In the genomic region with DNA sequence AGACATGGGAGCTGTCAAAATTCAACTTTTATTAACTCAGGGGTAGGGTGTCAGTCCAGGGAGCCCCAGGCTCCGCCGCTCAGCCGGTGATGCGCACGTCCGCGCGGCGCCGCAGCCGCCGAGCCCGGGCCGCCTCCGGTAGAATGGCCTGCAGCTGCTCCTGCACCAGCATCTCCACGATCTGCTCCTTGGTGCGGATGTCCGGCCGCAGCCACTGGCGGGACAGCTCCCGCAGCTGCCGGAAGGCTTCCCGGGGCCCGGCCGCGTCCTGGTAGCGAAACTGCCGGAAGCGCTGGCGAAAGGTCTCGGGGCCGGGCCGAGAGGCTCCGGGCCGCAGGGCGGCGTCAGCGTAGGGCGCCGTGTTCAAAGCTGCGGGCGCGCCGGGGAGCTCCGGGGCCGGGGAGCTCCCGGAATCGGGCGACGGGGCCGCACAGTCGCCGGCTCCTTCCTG, we compare ENCODE assay signal across 8 mouse cellular contexts. TPM values are rescaled to one million over a fixed set of nuclear protein-coding genes. Genes with fewer than 3 reads are reported as not detected.
DNase-seq lines count a peak whose midpoint lies in the region; ATAC-seq and TF ChIP-seq lines count a peak whose summit lies in the region.

No protein-coding gene starts in this region.

- H3K27me3 ChIP-seq in embryonic facial prominence, embryonic 12.5 days = no peaks in the 10 kb centered on the region
- no peaks in the 10 kb centered on the region for H3K27me3 ChIP-seq in heart, adult 2 months (ENCODE audit: control insufficient read depth, insufficient read depth, low read length)
- no peaks in the 10 kb centered on the region for H3K27me3 ChIP-seq in midbrain, embryonic 15.5 days (replicated peaks)
- H3K27me3 ChIP-seq in stomach, embryonic 16.5 days (ENCODE audit: control insufficient read depth, insufficient read depth, low read length) = no peaks in the 10 kb centered on the region

- H3K27ac ChIP-seq in embryonic facial prominence, embryonic 12.5 days = peak overlapping the region; percentile 96
- H3K27ac ChIP-seq in heart, adult 2 months = peak overlapping the region; percentile 92
- peak overlapping the region; percentile 93 for H3K27ac ChIP-seq in midbrain, embryonic 15.5 days
- H3K27ac ChIP-seq in stomach, embryonic 16.5 days (ENCODE audit: low read length) = peak overlapping the region; percentile 99

- TF ChIP-seq EP300 in heart, adult 2 months (IDR thresholded peaks at IDR 0.05; ENCODE audit: insufficient read depth, low read depth, low read length) = no peak

- intact Hi-C loops in heart, adult 2 months (cut with DNase I) = no loop called here

- ATAC-seq in embryonic facial prominence, embryonic 12.5 days (ENCODE audit: insufficient number of reproducible peaks, insufficient read depth, low FRiP score, low TSS enrichment) = peak; percentile 52; the same call in 1 of the 2 replicates
- peak; percentile 46 for ATAC-seq in midbrain, embryonic 15.5 days (replicated peaks)
- peak; percentile 81 for ATAC-seq in stomach, embryonic 16.5 days (ENCODE audit: insufficient read depth, low FRiP score)

- peak overlapping the region; percentile 82 for H3K4me2 ChIP-seq in embryonic facial prominence, embryonic 12.5 days (replicated peaks)
- peak overlapping the region; percentile 86 for H3K4me2 ChIP-seq in midbrain, embryonic 15.5 days
- peak overlapping the region; percentile 82 for H3K4me2 ChIP-seq in stomach, embryonic 16.5 days (ENCODE audit: low read depth, low read length)

- TF ChIP-seq POLR2A in heart, adult 2 months (IDR thresholded peaks at IDR 0.05; ENCODE audit: insufficient read depth, low read depth, low read length) = no peak

- H3K36me3 ChIP-seq in embryonic facial prominence, embryonic 12.5 days = peaks cover 14% of the 10 kb centered on the region; the same call in 1 of the 2 replicates
- no peaks in the 10 kb centered on the region for H3K36me3 ChIP-seq in heart, adult 2 months (ENCODE audit: control insufficient read depth, insufficient read depth, low read length)
- no peaks in the 10 kb centered on the region for H3K36me3 ChIP-seq in midbrain, embryonic 15.5 days (replicated peaks)
- no peaks in the 10 kb centered on the region for H3K36me3 ChIP-seq in stomach, embryonic 16.5 days (ENCODE audit: control insufficient read depth, insufficient read depth, low read length)

- DNase-seq in 3T3-L1 (ENCODE audit: low read depth, low spot score) = peak; percentile 58
- peak; percentile 76 to 92 for DNase-seq in adrenal gland, adult (ENCODE audit: inconsistent age in 2 of 2, low spot score in 1 of 2)
- DNase-seq in heart, adult 2 months = peak; percentile 85 to 86
- peak; percentile 81 for DNase-seq in kidney, adult 18-20 months
- DNase-seq in liver = peak; percentile 66

- H3K9ac ChIP-seq in embryonic facial prominence, embryonic 12.5 days = peak overlapping the region; percentile 95
- peak overlapping the region; percentile 76 for H3K9ac ChIP-seq in heart, adult 2 months (ENCODE audit: low read depth, low read length)
- H3K9ac ChIP-seq in midbrain, embryonic 15.5 days = peak overlapping the region; percentile 96
- peak overlapping the region; percentile 97 for H3K9ac ChIP-seq in stomach, embryonic 16.5 days (ENCODE audit: low read length)

- TF ChIP-seq CTCF in heart, adult 2 months (IDR thresholded peaks at IDR 0.05) = 0 out of 2 replicates have a peak, but pooled peaks have one; percentile 17

- peak overlapping the region; percentile 89 for H3K4me3 ChIP-seq in embryonic facial prominence, embryonic 12.5 days
- H3K4me3 ChIP-seq in heart, adult 2 months = peak overlapping the region; percentile 71
- peak overlapping the region; percentile 92 for H3K4me3 ChIP-seq in midbrain, embryonic 15.5 days
- H3K4me3 ChIP-seq in stomach, embryonic 16.5 days (replicated peaks; ENCODE audit: low read length) = peak overlapping the region; percentile 96

- WGBS in embryonic facial prominence, embryonic 12.5 days = 1% methylated on average over 53 of the region's 53 CpGs
- under 1% methylated on average over 48 of the region's 53 CpGs for WGBS in heart, adult 2 months
- under 1% methylated on average over 53 of the region's 53 CpGs for WGBS in midbrain, embryonic 15.5 days
- WGBS in stomach, embryonic 16.5 days = under 1% methylated on average over 53 of the region's 53 CpGs

- H3K79me2 ChIP-seq in heart, adult 2 months (replicated peaks; ENCODE audit: control insufficient read depth, insufficient read depth, low read length) = no peaks in the 10 kb centered on the region

- no peaks in the 10 kb centered on the region for H3K9me3 ChIP-seq in embryonic facial prominence, embryonic 12.5 days
- H3K9me3 ChIP-seq in midbrain, embryonic 15.5 days = no peaks in the 10 kb centered on the region
- peaks cover 2% of the 10 kb centered on the region; the same call in 1 of the 2 replicates for H3K9me3 ChIP-seq in stomach, embryonic 16.5 days (replicated peaks; ENCODE audit: control insufficient read depth, low read length)

- peaks cover 10% of the 10 kb centered on the region for H3K4me1 ChIP-seq in embryonic facial prominence, embryonic 12.5 days
- peaks cover 2% of the 10 kb centered on the region; the same call in 1 of the 2 replicates for H3K4me1 ChIP-seq in heart, adult 2 months (ENCODE audit: control insufficient read depth, insufficient read depth, low read length)
- peaks cover 18% of the 10 kb centered on the region for H3K4me1 ChIP-seq in midbrain, embryonic 15.5 days
- peaks cover 9% of the 10 kb centered on the region for H3K4me1 ChIP-seq in stomach, embryonic 16.5 days (ENCODE audit: control insufficient read depth, insufficient read depth, low read length)

RNA-seq across cellular contexts. Expression of a gene that starts 0.2 kb away (rescaled TPM):
- 5.1 and 5.6 TPM in 2 replicates for polyA plus RNA-seq in embryonic facial prominence, embryonic 12.5 days (2016; fragmentation: Nextera tagmentation; extraction: Ambion mirVana)
- total RNA-seq in heart, adult 2 months (2021) = 1 to 10 TPM in 1 of 2 experiments, under 1 TPM in 1; 0.89 to 1.0 TPM
- polyA plus RNA-seq in heart, adult 2 months (2012; rRNA removed) = 0.92 and 0.94 TPM in 2 replicates
- 7.6 and 8.0 TPM in 2 replicates for polyA plus RNA-seq in midbrain, embryonic 15.5 days (2015; fragmentation: Nextera tagmentation; extraction: Ambion mirVana)
- 2.4 and 3.3 TPM in 2 replicates for polyA plus RNA-seq in stomach, embryonic 16.5 days (2015; fragmentation: Nextera tagmentation; extraction: Ambion mirVana)

RNA-seq across cellular contexts. Expression of a gene that starts 0.6 kb away (rescaled TPM):
- polyA plus RNA-seq in embryonic facial prominence, embryonic 12.5 days (2016; fragmentation: Nextera tagmentation; extraction: Ambion mirVana) = 106 and 119 TPM in 2 replicates
- total RNA-seq in heart, adult 2 months (2021) = 10 to 100 TPM; 78.9 to 85.9 TPM
- 18.9 and 46.2 TPM in 2 replicates for polyA plus RNA-seq in heart, adult 2 months (2012; rRNA removed)
- polyA plus RNA-seq in midbrain, embryonic 15.5 days (2015; fragmentation: Nextera tagmentation; extraction: Ambion mirVana) = 91.9 and 98.4 TPM in 2 replicates
- 27.2 and 31.3 TPM in 2 replicates for polyA plus RNA-seq in stomach, embryonic 16.5 days (2015; fragmentation: Nextera tagmentation; extraction: Ambion mirVana)

Comparison
In these comparisons a context has a peak if more than half of its experiments do, and no peak if none do; other contexts are left out.
1. Peak in every context shown above with its lines: DNase-seq, ATAC-seq, H3K4me3 ChIP-seq and H3K27ac ChIP-seq.